Mouse (Mus musculus) spleen, embryonic (tissue): ENCODE data around the gene Myo10.

Source experiments
- CTCF ChIA-PET: fragments of 350-600 bp; sonication (Branson Sonifier 250); formaldehyde crosslinking; loops from one replicate; lab custom pipeline; 2022; lab: Charles Lee

Gene Myo10

DNA sequence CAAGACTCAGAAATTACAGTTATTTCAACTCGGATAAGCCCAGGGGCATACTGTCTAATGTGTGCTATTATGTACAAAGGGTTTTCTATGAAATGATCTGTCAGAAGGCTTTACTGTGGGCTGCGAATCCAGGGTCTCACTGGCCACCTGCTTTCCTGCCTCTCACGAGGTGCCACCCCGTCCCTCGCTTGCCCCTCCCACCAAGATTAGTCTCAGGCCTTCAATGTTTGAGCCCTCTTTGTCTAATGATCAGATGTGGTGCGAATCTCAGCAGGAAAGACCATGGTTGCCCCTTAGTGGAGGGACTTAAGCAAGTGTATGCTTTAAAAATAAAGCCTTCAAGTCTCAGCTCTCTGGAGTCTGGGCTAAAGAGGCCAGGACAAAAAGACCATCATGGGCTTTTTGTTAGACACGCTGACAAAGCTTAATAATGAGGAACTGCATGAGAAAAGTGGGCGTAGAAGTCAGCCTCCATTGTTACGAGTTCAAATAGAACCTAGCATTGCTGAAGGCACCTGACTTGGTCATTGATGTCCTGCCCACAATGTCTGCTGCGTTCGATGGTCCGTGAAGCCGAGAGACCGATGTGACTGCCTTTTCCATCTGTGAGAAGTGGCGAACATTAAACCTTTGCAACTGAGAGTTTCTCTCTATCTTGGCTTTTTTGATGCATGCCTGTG, 67.9 kb downstream of the Myo10 start:
- CTCF ChIA-PET, result no interaction called here

DNA sequence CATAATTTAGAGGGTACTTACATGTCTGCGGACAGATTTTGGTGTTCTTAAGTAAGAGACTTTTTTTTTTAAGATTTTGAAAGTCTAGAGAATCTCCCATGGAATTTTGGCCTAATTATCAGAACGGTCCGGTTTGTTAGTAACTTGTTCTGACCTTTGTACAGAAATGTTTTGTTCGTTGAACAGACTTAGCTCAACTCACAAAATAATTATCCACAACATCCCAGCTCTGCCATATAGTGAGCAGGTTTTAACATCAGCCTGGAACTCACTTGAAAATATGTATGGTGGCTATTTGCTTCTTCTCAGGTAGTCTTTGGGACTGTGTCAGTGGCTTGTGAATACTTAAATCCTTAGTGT, 68.4 kb downstream of the Myo10 start:
- CTCF ChIA-PET, result no interaction called here

GRCm38 (mm10) chr15:25692254-25692950, 70.1 kb downstream of the Myo10 start:
- CTCF ChIA-PET, result no interaction called here

DNA sequence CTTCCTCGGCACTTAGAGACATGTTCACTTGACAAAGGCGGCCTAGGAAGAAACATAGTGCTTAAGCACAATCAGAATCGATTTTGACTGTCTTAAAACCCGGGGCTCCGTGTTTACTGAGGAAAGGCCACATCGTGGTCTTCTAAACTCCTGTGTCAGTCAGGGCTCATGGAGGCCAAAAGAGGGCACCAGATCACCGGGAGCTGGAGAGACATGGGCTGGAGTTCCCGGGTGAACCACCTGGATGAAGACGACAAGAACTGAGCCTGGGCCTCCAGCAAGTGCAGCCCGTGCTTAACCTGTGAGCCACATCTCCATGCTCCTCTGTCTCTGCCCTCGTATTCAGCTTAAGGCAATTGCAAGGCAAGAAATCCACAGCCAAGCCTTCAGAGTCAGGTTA, 71.4 kb downstream of the Myo10 start:
- CTCF ChIA-PET, result no interaction called here

DNA sequence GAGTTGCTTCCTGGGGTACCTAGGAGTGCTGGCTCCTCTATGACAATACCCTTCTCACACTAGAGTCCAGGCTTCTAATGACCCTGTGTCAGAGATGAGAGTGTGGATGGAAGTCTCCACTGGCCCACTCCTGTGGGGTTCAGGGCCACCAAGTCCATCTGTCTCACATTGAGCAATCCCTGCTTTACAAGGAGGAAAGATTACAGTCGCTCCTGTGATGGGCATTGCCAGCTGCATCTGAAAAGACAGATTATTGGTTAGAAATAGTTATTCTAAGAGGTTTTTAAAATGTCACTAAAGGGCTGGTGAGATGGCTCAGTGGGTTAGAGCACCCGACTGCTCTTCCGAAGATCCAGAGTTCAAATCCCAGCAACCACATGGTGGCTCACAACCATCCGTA, 72.4 kb downstream of the Myo10 start:
- CTCF ChIA-PET, result no interaction called here

- CTCF ChIA-PET, result no interaction called here
Observed at GRCm38 (mm10) chr15:25695253-25695652, 72.9 kb downstream of the Myo10 start.

DNA sequence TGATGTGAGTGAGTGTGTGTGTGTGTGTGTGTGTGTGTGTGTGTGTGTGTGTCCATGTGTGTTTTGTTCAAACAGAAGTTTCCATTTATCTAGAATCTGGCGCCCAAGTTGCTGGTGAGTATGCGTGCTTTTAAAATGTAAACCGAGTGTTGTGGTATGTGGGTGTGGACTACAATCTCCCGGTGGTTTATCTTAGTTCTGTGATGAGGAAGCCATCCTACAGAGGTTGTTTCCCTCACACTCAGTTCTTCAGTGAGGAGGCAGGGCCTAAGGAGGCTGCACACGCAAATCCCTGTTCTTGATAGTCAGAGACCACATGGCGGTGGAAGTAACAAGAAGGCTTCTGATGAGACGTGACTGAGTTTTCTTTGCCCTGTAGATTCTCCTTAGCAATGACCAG, 73.6 kb downstream of the Myo10 start:
- CTCF ChIA-PET, result no interaction called here

DNA sequence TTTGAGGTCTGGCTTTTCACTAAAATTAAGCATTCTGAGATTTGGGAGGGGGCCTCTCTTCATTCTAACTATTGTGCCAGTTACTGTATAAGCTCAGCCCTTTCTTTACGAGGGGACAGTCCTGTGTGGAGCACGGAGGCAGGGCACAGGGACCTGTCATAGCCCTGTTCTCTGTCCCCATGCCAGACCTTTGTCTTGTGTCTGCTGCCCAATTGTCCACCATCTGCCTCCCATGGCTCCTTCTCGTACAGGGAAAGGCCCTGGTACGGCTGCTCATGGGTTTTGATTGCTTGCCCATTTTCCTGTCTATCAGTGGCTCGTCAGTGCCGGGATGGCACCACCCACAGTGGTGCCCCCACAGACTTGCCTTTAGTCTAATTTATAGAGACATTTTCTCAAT, 74.3 kb downstream of the Myo10 start:
- CTCF ChIA-PET, result no interaction called here

DNA sequence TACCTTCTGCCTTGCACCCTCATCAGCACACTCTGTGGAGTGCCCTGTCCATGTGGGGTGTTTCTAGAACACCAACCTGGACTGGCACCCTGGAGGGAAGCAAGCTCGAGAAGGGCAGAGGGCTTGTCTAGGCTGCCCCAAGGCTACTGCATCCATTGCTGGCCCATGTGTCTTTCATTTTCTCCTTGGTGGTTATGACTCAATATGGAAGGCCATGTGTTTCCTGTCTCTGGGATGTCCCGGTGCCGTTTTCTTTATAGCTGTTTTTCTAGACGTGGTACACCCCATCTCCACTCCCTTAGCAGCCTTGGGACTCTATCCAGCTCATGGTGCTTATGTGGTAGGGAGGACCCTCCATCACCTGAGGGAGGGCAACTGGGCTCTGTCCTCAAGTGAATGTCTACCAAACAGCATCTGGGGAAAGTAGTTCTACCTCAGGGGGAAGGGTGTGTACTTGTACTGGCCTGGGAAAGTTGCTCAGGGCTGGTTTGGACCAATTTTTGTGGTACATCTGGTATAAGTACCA, 76.8 kb downstream of the Myo10 start:
- CTCF ChIA-PET, result interaction anchor here (0.6 kb wide), 2 partner anchors 110 to 153 kb away, joined by 3 to 4 read pairs; no protein-coding TSS in a partner anchor

GRCm38 (mm10) chr15:25702602-25703001, 80.3 kb downstream of the Myo10 start:
- CTCF ChIA-PET, result no interaction called here

- CTCF ChIA-PET, result no interaction called here
Observed at GRCm38 (mm10) chr15:25704809-25705585, 82.7 kb downstream of the Myo10 start.

- CTCF ChIA-PET, result no interaction called here
Observed at GRCm38 (mm10) chr15:25706874-25707554, 84.7 kb downstream of the Myo10 start.

GRCm38 (mm10) chr15:25707891-25708290, 85.6 kb downstream of the Myo10 start:
- CTCF ChIA-PET, result no interaction called here

DNA sequence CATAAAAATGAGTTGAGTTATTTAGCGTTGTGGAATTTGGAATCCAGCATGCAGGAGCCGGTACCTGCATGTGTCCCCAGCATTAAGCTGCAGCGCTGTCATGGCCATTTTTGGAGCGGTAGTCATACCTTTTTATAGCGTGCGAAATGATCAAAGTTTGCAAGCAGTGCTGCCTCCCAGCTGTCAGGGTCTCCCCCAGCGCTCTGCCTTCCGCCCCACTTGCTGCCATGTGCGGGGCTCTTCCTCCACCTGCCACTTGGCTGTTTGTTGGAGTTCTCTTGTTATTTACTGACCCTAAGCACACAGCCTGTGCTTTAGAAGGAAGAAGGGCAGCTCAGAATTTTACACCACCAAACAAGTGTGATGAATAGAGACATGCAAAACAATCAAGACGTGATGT, 88.6 kb downstream of the Myo10 start:
- CTCF ChIA-PET, result interaction anchor here (0.6 kb wide), 1 partner anchor 1716 kb away, joined by 4 read pairs; no protein-coding TSS in a partner anchor

DNA sequence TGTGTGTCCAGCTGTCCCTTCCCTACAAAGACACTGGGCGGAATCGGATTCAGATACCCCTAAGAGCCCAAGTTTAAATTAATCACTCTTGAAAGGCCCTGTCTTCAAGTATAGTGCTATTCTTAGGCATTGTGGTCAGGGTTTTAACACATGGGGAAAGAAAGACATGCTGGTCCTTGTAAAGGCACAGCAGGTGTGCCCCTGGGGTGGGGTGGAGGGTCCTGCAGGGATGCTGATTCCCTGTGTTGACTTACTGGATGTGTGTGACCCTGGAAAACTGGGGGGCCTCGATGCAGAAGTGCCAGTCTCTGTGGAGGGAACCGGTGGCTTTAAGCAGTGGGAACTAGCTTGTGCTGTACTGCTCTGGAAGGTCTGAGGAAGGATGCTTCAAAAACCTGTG, 90.6 kb downstream of the Myo10 start:
- CTCF ChIA-PET, result no interaction called here

GRCm38 (mm10) chr15:25713587-25714361, 91.4 kb downstream of the Myo10 start:
- CTCF ChIA-PET, result no interaction called here

GRCm38 (mm10) chr15:25715218-25715995, 93.1 kb downstream of the Myo10 start:
- CTCF ChIA-PET, result no interaction called here

DNA sequence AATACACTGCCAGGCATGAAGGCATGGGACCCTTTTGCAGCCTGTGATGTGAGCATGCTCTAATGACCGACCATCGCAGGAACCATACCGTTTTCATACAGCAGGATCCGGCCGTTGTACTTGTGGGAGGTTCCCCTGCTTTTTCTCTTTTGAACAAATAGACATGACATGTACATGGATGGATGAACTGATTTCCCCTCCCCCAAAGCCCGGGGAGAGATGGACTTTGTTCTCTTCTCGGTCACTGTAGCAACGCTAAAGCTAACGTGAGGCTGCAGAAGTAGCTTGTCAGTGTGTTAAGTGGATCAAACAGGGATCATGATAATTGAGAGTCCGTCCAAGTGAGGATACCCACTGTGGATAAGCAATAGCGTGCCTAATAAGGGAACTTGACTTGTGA, 93.7 kb downstream of the Myo10 start:
- CTCF ChIA-PET, result no interaction called here

DNA sequence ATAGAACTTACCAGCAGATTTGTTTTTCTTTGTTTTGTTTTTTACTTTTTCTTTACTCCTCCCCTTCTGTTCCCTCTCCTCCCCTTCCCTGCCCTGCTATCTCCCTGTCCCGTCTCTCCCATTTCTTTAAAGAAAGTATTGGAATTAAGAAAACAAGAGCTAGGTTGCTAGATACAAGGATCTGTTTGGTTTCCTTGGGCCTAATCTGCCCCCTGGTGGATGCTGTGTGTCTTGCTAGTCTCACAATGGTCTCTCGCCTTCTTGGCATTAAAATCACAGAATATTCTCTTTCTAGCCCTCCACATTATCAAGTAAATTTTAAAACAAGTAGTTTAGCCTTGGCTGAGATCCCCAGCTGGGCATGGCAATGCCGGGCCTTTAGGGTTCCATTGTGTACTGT, 94.7 kb downstream of the Myo10 start:
- CTCF ChIA-PET, result interaction anchor here (0.6 to 1.6 kb wide), 3 partner anchors 276 to 302 kb away, joined by 5 to 6 read pairs (median 6); no protein-coding TSS in a partner anchor

DNA sequence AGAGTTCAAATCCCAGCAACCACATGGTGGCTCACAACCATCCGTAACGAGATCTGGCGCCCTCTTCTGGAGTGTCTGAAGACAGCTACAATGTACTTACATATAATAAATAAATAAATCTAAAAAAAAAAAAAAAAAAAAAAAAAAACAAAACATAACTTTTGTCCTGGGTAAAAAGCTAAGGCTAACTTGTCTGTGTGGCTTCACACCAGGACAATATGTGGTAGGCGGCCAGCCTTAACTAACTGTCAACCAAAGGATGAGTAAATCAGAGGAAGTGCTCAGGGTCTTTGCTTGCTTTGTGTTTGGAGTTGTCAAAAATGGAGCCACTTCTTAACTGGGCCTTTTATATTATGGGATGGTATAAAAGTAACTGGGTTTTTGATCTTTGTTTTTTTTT, 95.8 kb downstream of the Myo10 start:
- CTCF ChIA-PET, result interaction anchor here (0.7 to 1.6 kb wide), 5 partner anchors 39 to 1676 kb away, joined by 4 to 10 read pairs (median 6); no protein-coding TSS in a partner anchor
